Mouse (Mus musculus) cerebellum, adult 18-20 months (tissue): ENCODE results near the gene Krt90.
"Not testable (repeated sequence)": the region's sequence is repeated elsewhere in the genome, so short reads cannot be mapped to it uniquely, and the experiment has no call there.

Experiments
- DNase-seq, 2 experiments: peaks; one replicate each; pipeline ENCODE4 v3.0.0; 2021

The Krt90 gene

GRCm38 (mm10) chr15:101562850-101563249 lies at the start of gene Krt90:
Gene Krt90, minus strand, starts transcription at chr15:101562950.
- no peak for DNase-seq

GRCm38 (mm10) chr15:101599123-101599522 lies 36.4 kb upstream of the Krt90 start:
- no peak for DNase-seq

GRCm38 (mm10) chr15:101588216-101588615 lies 25.5 kb upstream of the Krt90 start:
- no peak for DNase-seq

GRCm38 (mm10) chr15:101584456-101584855 lies 21.7 kb upstream of the Krt90 start:
- no peak for DNase-seq

- DNase-seq = no peak
Observed at GRCm38 (mm10) chr15:101583211-101583965, 20.6 kb upstream of the Krt90 start.

GRCm38 (mm10) chr15:101581701-101582100 lies 19.0 kb upstream of the Krt90 start:
- DNase-seq = no peak

- DNase-seq = no peak
Observed at GRCm38 (mm10) chr15:101575506-101575905, 12.8 kb upstream of the Krt90 start.

GRCm38 (mm10) chr15:101573796-101574345 lies 11.1 kb upstream of the Krt90 start, which contains the start of gene Krt75:
Gene Krt75, minus strand, starts transcription at chr15:101573904.
- DNase-seq = no peak

- DNase-seq = no peak
Observed at GRCm38 (mm10) chr15:101567780-101568179, 5.0 kb upstream of the Krt90 start.

GRCm38 (mm10) chr15:101558034-101558646 lies 4.6 kb downstream of the Krt90 start:
- DNase-seq = no peak

GRCm38 (mm10) chr15:101553169-101553568 lies 9.6 kb downstream of the Krt90 start:
- peak in 1 of 2 experiments; percentile 5 for DNase-seq

- DNase-seq = no peak
Observed at GRCm38 (mm10) chr15:101552188-101552587, 10.6 kb downstream of the Krt90 start.

- no peak for DNase-seq
Observed at GRCm38 (mm10) chr15:101550567-101550966, 12.2 kb downstream of the Krt90 start, which contains the start of gene Krt82. Gene Krt82, minus strand, starts transcription at chr15:101550667.

- no peak for DNase-seq
Observed at GRCm38 (mm10) chr15:101544478-101544877, 18.3 kb downstream of the Krt90 start.

GRCm38 (mm10) chr15:101542543-101542942 lies 20.2 kb downstream of the Krt90 start:
- DNase-seq = peak in 1 of 2 experiments; percentile 6

GRCm38 (mm10) chr15:101538580-101538900 lies 24.2 kb downstream of the Krt90 start:
- DNase-seq = no peak

- no peak for DNase-seq
Observed at GRCm38 (mm10) chr15:101537864-101538579, 24.7 kb downstream of the Krt90 start.

GRCm38 (mm10) chr15:101536054-101536850 lies 26.5 kb downstream of the Krt90 start:
- no peak for DNase-seq

- no peak for DNase-seq
Observed at GRCm38 (mm10) chr15:101532720-101533119, 30.0 kb downstream of the Krt90 start, which contains the start of gene Krt84. Gene Krt84, minus strand, starts transcription at chr15:101532820.

GRCm38 (mm10) chr15:101522556-101523232 lies 40.1 kb downstream of the Krt90 start:
- no peak for DNase-seq

- peak; percentile 70 to 74 for DNase-seq
Observed at GRCm38 (mm10) chr15:101519792-101520191, 43.0 kb downstream of the Krt90 start.

GRCm38 (mm10) chr15:101517161-101517560 lies 45.6 kb downstream of the Krt90 start, which contains the start of gene Gm49425:
Gene Gm49425, minus strand, starts transcription at chr15:101517261.
- DNase-seq = not testable (repeated sequence)
